Mouse (Mus musculus): ENCODE data around the gene Hrh3. TPM values are rescaled to one million over a fixed set of nuclear protein-coding genes. Genes with fewer than 3 reads are reported as not detected.

Gene Hrh3
- total RNA-seq, 2 experiments from 2014 or later: 49.0 to 63.4 TPM

DNA sequence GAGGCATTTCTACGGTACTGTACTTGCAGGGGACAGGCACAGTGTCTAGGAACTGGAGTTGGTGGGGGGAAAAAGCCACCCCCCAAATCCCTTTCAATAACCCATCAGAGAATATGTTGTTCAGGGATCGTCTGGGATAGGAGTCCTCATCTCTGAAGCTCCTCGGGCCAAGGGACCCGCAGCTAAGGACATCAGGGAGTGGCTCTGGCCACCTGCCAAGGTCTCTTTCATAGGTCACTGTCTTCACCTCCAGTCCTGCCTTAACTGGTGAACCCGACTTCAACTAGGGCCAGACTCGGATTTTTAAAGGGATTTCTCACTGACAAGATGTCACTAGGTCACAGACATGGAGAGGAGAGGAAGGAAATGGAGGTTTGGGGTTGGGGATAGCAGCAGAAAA is 4.0 kb upstream of the Hrh3 start:
- no peak for DNase-seq (ENCODE audit: low spot score in 2 of 2)

DNA sequence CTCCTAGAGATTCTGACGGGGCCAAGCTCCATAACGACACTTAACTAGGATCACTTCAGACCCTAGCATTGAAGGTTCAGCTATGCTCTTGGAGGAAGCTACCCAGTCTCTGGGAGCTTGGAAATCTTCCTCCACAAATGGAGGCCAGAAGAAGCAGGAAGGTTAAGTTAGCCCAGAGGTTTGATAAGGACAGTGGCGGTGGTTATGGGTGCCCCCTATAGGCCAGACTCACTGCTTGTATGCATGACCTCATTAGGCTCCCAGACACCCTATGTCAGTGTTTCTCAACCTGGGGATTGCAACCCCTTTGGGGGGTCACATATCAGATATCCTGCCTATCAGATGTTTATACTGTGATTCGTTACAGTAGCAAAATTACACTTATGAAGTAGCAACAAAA is 2.8 kb upstream of the Hrh3 start:
- DNase-seq (ENCODE audit: low spot score in 2 of 2): no peak

DNA sequence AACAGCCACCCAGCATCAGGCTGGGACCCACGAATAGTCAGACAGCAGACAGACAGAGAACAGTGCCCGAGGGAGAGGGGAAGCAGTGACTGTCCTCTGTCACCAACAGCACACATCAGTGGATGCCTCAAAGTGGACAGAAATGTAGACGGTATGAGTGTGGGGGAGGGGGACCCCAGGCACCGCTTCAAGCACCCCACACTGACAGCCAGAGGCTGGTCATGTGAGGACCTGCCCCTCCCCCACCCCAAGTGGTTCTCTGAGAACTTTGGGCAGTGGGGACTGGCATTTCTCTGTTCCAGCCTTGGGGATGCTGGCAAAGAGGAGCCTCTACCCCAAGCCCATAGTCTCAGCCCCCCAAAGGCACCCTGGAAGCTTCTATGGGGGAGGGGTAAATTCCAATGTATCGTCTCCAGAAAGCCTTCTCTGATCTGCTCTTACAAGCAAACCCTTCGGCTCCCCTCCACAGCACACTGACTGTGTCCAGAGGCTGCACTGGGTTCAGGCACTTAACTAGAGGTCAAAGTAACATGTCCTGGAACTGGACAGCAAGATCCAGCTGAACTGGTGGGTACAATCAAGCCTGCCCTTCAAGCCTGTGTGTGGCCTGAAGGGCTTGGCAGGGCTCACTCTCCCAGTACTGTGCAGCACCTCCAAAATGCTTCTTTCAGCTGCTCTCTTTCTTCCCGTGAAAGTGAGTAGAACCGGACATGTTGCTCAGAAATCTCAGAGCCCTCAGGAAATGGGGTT is 1.3 kb upstream of the Hrh3 start:
- DNase-seq (ENCODE audit: low spot score in 2 of 2): no peak

DNA sequence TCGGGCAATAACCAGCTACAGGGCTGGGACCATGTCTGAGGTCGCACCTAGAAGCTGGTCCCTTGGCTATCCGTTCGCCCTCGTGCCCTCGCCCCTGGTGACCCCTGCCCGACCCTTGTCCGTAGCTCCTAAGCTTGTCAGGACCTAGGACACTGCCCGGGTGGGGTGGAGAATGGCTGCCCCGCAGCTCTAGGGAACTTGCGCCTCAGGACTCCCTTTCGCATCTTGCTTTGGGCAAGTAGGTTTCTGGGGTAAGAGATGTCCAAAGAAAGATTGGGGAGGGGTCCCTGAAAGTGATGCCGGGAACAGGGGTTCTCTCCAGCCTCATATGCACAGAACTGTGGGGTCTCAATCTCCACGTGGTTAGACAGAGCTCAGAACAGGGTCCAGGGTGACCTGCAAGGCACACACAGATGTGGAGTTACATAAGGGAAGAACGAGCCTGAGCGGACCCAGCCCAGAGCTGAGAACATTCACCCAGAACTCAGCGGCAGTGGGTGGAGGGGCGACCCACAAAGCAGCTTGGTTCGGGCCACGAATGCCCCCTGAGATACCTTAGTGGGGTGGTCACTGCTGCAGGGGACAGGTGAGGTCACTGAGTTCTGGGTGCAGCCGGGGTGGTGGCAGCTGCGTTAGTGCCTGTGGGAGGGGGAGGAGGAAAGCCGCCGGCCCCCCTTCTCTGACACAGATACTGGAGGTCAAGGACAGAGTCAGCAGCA is 530 bp upstream of the Hrh3 start:
- no peak for DNase-seq (ENCODE audit: low spot score in 2 of 2)

DNA sequence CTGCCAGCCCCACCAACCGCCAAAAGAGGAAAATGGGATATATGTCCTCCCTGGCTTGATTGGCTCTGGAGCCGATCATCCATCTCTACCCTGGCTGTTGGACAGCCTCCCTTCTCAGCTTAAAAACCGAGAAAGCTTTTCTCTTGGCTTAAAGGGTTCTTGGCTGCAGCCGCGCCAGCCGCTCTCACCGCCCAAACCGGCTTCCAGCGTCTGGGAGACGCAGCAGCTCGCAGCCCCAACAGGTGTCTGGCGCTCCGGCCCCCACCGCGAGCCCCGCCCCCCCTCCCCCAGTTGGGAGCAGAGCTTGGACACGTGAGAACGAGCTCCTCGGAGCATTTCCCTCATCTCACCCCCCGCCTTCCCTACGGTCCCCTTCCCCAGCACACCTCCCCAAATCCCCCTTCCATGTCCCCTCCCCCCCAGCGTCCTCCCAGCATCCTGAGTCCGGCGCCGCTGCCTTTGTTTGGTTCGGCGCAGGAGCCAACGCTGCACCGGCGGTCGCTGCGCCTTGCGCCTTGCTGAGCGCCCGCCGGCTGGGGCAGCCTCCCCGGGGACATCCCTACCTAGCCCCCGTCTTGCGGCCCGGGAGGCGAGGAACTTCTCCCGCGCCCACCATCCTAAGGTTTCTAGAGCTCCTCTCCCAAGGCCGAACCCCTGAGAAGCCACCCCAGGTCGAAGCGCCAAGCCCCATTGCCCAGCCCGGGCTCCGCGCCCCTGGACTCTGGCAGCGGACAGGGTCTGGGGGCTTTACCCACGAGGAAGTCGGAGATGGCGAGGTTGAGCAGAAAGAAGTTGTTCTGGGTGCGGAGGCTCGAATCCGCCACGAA is 924 bp downstream of the Hrh3 start:
- DNase-seq (ENCODE audit: low spot score in 2 of 2): no peak

DNA sequence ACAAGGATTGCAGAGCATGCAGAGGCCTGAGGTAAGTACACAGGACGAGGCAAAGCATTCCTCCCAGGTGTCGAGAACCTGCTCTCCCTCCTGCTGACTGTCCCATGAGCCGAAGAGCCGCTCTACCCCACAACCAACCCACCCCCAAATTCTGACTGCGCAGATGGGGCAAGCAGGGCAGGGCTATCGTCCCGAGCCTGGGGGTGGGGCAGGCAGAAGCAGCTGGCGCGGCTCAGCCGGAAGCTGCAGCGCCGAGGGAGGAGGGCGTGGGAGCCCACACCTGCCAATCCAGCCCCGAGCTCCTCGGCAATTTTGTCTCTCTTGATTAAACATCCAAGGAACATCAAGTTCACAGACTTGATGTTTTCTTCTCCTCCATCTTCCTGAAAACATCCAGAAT is 4.8 kb downstream of the Hrh3 start:
- no peak for DNase-seq (ENCODE audit: low spot score in 2 of 2)

DNA sequence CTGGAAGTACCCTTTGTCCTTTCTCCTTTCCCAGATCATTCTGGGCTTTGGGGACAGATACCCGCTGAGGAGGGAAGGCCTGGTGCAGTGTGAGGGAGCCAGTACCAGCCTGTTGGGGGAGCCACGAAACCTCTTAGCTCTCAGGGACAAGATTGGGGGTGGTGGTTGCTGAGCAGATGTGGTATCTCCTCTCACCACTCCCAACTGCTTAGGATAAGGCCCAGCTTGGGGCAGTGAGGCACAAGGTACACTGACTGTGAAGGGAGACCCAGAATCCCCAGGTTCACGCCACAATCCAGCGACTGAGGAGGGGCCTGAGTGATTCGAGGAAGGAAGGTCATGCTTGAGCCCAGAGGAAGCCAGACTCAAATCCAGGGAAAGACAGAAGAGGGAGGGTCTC is 6.1 kb downstream of the Hrh3 start:
- DNase-seq (ENCODE audit: low spot score in 2 of 2): no peak

DNA sequence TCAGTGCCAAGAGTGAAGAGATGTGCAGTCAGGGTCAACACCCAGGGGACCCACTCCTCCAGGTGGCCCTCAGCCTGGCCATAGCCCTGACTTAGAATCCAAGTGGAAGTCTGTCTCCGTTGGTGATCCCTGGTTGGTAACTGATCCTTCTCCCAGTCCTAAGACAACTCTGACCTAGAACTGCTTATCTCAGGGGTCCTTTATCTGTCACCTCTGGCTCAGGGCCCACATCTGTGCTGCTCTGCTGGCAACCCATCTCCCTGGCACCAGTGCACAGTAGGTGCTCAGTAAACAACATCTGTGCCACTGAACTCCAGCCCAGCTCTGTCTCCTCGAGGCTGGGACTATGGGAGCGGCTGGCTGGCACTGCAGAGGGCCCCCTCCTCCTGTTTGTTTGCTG is 6.7 kb downstream of the Hrh3 start:
- no peak for DNase-seq (ENCODE audit: low spot score in 2 of 2)

DNA sequence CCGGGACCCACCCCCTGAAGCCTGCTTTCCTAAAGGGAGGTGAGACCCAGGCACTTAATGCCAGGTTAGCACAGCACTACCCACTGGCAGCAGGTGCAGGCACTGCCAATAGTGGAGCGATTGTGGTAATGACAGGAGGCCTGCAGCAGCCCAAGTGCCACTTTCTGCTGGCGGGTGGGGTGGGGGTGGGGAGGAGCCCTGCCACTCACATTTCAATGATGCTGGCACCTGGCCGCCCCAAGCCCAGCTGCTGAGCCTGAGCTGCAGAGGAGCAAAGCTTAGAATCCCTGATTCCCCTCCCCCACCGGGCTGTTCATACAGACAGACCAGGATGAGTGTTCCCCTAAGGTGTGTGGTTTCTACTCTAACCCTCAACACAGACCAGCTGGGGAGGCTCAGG is 8.6 kb downstream of the Hrh3 start:
- no peak for DNase-seq (ENCODE audit: low spot score in 2 of 2)

DNA sequence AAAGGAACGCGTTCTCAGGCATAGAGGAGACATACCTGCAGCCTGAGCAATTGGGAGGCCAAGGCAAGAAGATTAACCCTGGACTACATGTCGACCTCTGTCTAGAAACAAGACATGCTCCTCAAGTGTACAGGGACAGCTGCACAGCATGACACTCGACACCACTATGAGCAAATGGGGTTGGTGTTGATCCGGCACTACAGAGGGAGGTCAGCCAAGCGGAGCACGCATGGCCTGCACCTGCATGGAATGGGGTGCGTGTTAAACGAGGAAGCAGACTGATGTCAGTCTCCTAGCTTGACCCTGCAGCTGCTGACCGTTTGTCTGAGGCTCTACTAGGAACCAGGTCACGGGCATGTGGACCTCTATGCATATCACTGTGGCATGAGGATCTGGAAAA is 14.0 kb downstream of the Hrh3 start:
- no peak for DNase-seq (ENCODE audit: low spot score in 2 of 2)

DNA sequence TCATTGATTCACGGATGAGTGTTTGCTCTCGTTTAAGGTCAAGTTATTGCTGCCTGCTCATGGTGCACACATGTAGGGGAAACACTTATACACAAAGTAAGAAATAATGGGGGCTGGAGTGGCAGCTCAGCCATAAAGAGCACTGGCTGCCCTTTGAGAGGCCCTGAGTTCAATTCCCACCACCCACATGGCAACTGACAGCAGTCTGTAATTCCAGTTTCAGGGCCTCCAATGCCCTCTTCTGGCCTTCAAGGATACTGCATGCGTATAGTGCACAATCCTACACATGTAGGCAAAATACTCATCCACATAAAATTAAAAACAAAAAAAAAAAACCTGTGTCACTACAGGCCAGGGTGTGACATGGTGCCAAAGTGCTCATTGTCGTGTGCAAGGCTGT is 16.8 kb downstream of the Hrh3 start:
- DNase-seq (ENCODE audit: low spot score in 2 of 2): no peak

DNA sequence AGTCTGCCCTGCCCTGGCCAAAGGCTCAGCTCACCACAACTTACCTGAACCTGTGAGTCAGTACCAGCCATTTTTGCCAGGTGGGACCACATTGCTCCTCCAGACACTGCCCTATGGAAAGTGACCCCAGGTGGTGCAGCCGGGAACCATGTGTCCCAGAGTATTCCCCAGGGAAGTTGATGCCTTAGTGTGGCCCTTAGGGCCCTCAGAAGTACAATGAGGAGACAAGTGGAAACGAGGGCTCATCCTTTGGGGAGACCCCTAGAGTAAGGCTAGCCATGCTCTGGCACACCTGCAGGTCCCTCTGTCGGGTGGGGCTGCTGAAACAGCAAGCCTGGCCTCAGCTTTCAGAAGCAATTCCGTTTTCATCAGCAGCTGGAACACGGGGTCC is 17.7 kb downstream of the Hrh3 start:
- DNase-seq (ENCODE audit: low spot score in 2 of 2): no peak

DNA sequence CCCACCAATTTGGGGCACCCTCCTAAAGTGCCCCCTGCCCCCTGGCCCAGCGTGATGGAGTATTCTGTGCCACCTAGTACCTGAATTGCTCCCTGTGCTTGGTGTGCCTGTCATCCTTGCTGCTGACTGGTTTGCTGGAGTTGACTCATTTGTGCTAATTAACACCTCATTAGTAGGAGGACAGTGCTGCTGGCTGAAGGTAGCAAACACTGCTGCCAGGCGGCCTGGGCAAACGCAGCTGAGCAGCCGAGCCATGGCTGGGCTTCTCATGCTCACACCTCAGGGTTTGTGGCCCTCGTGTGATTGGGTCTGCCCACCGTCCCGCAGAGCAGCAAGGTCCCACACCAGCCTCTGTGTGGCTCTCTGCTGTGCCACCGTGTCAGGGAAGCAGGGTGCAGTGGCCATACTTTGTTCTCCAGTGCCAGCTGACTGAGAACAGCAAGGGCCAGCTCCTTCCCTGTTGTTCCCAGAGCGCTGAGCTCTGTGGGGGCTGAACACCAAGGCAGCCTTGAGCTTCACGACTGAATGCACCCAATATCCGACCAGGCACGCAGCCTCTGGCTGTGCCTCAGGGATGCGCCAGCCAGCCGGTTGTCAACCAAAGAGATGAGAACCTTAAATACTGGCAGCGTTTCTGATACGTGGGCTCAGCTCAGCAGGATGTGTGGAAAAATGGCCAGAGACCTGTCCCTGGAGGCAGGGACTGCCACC is 18.2 kb downstream of the Hrh3 start:
- no peak for DNase-seq (ENCODE audit: low spot score in 2 of 2)

DNA sequence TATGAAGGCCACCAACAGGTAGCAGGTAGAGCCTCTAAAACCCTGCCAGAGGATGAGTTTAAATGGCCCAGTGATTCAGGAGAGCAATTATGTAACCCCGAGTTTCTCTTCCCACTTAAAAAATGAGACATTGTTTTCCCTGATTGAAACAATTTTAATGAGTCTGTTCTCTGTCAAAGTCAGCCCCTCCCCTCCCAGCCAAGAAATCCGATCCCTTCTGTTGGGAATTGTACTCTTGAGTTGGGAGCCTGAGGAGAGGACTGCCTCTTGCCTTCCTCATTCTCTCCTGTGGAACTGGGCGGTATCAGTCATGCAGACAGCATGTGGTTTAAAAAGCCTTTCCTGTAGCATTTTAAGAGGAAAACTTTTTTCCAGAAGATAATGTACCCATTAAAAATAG is 19.7 kb downstream of the Hrh3 start:
- DNase-seq (ENCODE audit: low spot score in 2 of 2): peak in 1 of 2 experiments; percentile 67

DNA sequence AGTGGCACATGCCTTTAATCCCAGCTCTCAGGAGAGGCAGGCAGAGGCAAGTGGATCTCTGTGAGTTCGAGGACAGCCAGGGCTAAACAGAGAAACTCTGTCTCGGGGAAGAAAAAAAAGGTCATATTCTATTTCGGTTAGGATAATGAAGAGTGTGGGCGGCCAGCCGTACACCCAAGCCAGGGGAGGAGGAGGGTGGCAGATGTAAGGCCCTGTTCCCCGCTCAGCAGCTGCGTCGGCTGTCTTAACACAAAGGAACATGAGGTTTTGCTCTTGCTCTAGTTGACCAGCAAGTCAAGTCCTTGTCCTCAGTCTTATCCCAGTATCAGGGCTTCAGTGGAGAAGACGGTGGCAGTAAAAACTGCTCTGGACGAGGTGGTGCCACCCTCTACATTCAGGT is 21.2 kb downstream of the Hrh3 start:
- DNase-seq (ENCODE audit: low spot score in 2 of 2): no peak

DNA sequence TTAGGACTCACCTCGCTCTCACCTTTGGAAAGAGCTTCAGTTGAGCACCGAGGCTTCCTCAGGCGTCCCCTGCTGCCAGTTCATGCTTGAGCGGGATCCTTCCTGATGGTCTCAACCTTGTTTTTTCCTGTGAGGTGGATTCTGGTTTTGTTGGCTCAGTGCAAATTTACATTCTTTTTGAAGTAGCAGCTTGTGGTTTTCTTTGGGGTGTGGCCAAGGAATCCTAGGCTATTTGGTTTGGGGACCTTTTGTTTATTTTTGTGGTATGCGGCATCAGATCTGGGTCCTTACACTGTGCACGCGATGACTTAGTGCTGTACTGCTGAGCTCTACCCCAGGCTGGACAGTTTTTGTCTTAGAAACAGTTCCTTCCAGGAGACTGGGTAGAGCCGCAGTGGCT is 23.6 kb downstream of the Hrh3 start:
- no peak for DNase-seq (ENCODE audit: low spot score in 2 of 2)

DNA sequence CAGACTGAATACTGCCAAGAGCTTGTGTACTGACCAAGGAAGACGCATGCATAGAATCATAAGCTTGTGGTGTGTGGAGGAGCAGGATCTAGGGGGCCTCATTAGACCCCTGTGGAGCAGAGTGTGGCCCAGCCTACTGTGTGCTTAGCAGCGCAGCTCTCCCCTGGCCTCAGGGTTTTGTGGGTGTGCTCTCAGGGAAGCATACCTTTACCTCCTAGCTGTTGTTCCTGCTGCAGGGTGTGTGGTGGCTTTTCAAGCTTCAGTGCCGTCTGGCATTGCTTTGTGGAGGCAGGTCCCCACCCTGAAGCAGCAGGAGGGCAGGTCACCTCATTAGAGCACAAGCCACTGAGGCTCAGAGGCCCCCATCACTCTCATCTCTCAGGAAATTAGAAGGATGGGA is 26.7 kb downstream of the Hrh3 start:
- no peak for DNase-seq (ENCODE audit: low spot score in 2 of 2)

DNA sequence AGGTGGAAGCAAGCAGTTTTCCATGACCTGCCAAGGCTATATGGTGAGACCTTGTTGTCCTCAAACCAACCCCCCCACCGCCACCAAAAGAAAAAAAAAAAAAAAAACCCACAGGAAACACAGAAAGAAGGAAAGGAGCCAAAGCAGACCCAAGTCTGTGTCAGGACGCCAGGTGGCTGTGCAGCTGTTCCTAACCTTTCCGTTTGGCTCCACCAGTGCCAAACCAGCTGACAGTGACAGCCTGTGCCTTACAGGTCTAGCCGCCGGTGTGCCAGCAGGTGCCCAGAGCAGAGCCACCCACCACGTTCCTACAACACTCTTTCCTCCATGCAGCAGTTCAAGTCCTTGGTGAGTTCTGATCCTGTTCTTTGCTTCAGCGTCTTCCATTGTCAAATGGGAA is 31.4 kb downstream of the Hrh3 start:
- DNase-seq (ENCODE audit: low spot score in 2 of 2): no peak

DNA sequence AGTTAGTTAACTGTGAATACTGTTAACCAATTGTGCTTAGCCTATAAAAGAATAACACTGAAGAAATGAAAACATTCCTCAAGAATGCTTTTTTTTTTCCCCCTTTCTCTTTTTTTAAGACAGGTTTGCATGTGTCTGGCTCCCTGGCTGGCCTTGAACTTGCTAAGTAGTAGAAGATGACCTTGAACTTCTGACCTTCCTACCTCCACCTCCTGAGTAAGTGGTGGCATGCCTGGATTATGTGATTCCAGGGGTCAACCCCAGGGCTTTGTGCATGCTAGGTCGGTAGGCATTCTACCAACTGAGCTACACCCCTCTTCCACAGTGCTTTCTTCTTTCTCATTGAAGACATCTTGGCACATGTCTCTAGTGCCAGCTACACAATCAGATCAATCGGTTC is 32.6 kb downstream of the Hrh3 start:
- no peak for DNase-seq (ENCODE audit: low spot score in 2 of 2)

DNA sequence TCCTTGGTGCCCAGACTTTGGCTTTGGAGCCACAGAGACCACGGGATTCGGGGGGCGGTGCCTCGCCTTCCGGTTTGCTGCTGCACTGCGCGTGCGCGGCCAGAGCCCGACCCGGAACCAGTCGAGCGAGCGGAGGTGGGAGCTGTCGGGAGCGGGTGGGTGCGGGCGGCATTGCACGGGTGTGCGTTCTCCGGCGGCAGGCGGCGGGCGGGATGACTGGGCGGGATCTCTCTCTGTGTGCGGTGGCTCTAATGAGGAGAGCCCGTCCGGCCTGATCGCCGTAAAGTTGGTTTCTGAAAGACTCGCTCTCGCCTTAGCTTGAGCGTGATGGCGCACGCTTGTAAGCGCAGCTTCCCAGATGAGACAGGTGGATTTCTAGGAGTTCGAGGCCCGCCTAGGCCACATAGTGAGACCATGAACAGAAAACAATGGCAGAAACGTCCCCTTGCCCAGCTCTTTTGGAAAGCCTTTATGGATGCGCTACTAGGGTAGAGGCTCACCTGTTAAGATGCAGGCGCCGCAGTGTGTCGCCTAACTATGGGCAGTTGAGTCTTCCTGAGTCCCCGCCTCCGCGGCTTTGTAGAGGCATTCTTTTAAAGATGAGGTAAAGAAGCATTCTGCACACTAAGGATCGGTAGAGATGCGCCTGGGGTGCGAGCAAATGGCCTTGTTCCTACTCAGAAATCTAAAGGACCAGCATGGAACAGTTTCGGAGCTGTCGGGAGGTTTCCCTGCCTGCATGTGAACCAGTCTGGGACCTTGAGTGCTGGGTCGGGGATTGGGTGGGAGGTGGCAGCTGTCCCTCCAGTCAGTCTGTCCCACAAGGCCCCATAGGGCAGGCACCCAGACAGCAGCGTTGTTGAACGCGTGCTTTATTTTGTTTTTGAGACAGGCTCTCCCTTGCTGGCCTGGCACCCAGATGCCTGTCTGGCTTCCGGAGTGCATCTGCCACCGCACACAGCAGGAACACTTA is 33.5 kb downstream of the Hrh3 start, which contains the start of gene Mtg2:
Gene Mtg2, plus strand, starts transcription at position 108 of the 973 bp plus-strand sequence.
- DNase-seq (ENCODE audit: low spot score in 2 of 2): peak; percentile 95 to 97
